Mouse (Mus musculus): ENCODE results near the gene Zfp513. TPM values are rescaled to one million over a fixed set of nuclear protein-coding genes. Genes with fewer than 3 reads are reported as not detected.

Zfp513 gene
- polyA plus RNA-seq, 1 experiment from 2014 or later, result 7.3 TPM

- WGBS, result 87% methylated on average over 9 of the region's 9 CpGs
- TF ChIP-seq CTCF (IDR thresholded peaks at IDR 0.05; ENCODE audit: low read depth), result no peak
- no peak overlapping the region for H3K4me3 ChIP-seq (ENCODE audit: low read depth, low read length)
- H3K4me1 ChIP-seq (replicated peaks; ENCODE audit: control insufficient read depth, insufficient read depth, low read length), result no peaks in the 10 kb centered on the region
- no peaks in the 10 kb centered on the region for H3K9me3 ChIP-seq (ENCODE audit: control insufficient read depth)
- no peaks in the 10 kb centered on the region for H3K27me3 ChIP-seq (replicated peaks; ENCODE audit: control insufficient read depth, insufficient read depth, low read length)
- no peak overlapping the region for H3K9ac ChIP-seq (ENCODE audit: low read depth, low read length)
- H3K36me3 ChIP-seq (ENCODE audit: control insufficient read depth, insufficient read depth), result no peaks in the 10 kb centered on the region
- H3K4me2 ChIP-seq (replicated peaks; ENCODE audit: low read depth), result no peak overlapping the region
- no peak for ATAC-seq
- H3K27ac ChIP-seq (ENCODE audit: low read depth, low read length), result no peak overlapping the region
These were observed 20.8 kb downstream of the Zfp513 start for GRCm38 (mm10) chr5:31181183-31181770.

GRCm38 (mm10) chr5:31179766-31180630 is 22.1 kb downstream of the Zfp513 start, which contains the start of the genes Gm29609 and Gtf3c2:
Gene Gm29609 (minus strand): TSS chr5:31179911.
Gene Gtf3c2 (minus strand): TSS chr5:31180144.
- H3K27ac ChIP-seq (ENCODE audit: low read depth, low read length), result peak within 1 kb of the TSS; percentile 95
- H3K27me3 ChIP-seq (replicated peaks; ENCODE audit: control insufficient read depth, insufficient read depth, low read length), result no peaks in the 10 kb centered on the region
- H3K36me3 ChIP-seq (ENCODE audit: control insufficient read depth, insufficient read depth), result no peaks in the 10 kb centered on the region
- peak within 1 kb of the TSS; percentile 85 for H3K4me2 ChIP-seq (replicated peaks; ENCODE audit: low read depth)
- H3K4me1 ChIP-seq (replicated peaks; ENCODE audit: control insufficient read depth, insufficient read depth, low read length), result no peaks in the 10 kb centered on the region
- TF ChIP-seq CTCF (IDR thresholded peaks at IDR 0.05; ENCODE audit: low read depth), result peak; percentile 34; the same call in 1 of the 2 replicates
- H3K9ac ChIP-seq (ENCODE audit: low read depth, low read length), result peak within 1 kb of the TSS; percentile 76
- ATAC-seq, result peak; percentile 97
- H3K9me3 ChIP-seq (ENCODE audit: control insufficient read depth), result no peaks in the 10 kb centered on the region
- peak within 1 kb of the TSS; percentile 98 for H3K4me3 ChIP-seq (ENCODE audit: low read depth, low read length)
- WGBS, result under 1% methylated on average over 59 of the region's 59 CpGs

- peak; percentile 51 for ATAC-seq
- Histone ChIP-seq H3K4me2 (replicated peaks; ENCODE audit: low read depth) (peak overlapping the region; percentile 85), H3K4me3 (ENCODE audit: low read depth, low read length) (peak overlapping the region; percentile 98), H3K9ac (ENCODE audit: low read depth, low read length) (peak overlapping the region; percentile 76), H3K4me1 (replicated peaks; ENCODE audit: control insufficient read depth, insufficient read depth, low read length) (no peaks in the 10 kb centered on the region), H3K9me3 (ENCODE audit: control insufficient read depth) (no peaks in the 10 kb centered on the region), H3K36me3 (ENCODE audit: control insufficient read depth, insufficient read depth) (peaks cover 3% of the 10 kb centered on the region; the same call in 1 of the 2 replicates), H3K27me3 (replicated peaks; ENCODE audit: control insufficient read depth, insufficient read depth, low read length) (no peaks in the 10 kb centered on the region), H3K27ac (ENCODE audit: low read depth, low read length) (peak overlapping the region; percentile 95)
- peak; percentile 13; the same call in 1 of the 2 replicates for TF ChIP-seq CTCF (IDR thresholded peaks at IDR 0.05; ENCODE audit: low read depth)
- under 1% methylated on average over 25 of the region's 25 CpGs for WGBS
These were observed 22.8 kb downstream of the Zfp513 start for GRCm38 (mm10) chr5:31179301-31179765.

- H3K36me3 ChIP-seq (ENCODE audit: control insufficient read depth, insufficient read depth), result peaks cover 84% of the 10 kb centered on the region
- ATAC-seq, result no peak
These were observed 33.5 kb downstream of the Zfp513 start for GRCm38 (mm10) chr5:31168630-31169029.

DNA sequence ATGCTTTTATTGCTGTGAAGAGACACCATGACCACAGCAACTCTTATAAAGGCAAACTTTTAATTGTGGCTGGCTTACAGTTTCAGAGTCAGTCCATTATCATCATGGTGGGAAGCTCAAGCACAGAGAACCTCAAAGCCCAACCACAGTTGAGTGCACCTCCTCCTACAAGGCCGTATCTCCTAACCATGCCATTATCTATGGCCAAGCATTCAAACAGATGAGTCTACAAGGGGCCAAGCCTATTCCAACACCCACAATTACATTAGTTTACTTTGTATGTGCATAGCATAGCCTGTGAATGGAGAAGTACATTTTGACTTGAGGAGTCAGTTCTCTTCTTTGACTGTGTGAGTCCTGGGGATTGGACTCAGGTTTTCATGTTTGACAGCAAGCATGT is 37.2 kb downstream of the Zfp513 start:
- no peak overlapping the region for H3K4me3 ChIP-seq (ENCODE audit: low read depth, low read length)
- WGBS, result 85% methylated on average over 1 of the region's 1 CpGs
- H3K27me3 ChIP-seq (replicated peaks; ENCODE audit: control insufficient read depth, insufficient read depth, low read length), result no peaks in the 10 kb centered on the region
- no peaks in the 10 kb centered on the region for H3K4me1 ChIP-seq (replicated peaks; ENCODE audit: control insufficient read depth, insufficient read depth, low read length)
- no peak overlapping the region for H3K9ac ChIP-seq (ENCODE audit: low read depth, low read length)
- no peak overlapping the region for H3K4me2 ChIP-seq (replicated peaks; ENCODE audit: low read depth)
- no peaks in the 10 kb centered on the region for H3K9me3 ChIP-seq (ENCODE audit: control insufficient read depth)
- no peak for ATAC-seq
- TF ChIP-seq CTCF (IDR thresholded peaks at IDR 0.05; ENCODE audit: low read depth), result no peak
- peak overlapping the region; percentile 15; the same call in 1 of the 2 replicates for H3K27ac ChIP-seq (ENCODE audit: low read depth, low read length)
- H3K36me3 ChIP-seq (ENCODE audit: control insufficient read depth, insufficient read depth), result peaks cover 80% of the 10 kb centered on the region

More at GRCm38 (mm10) chr5:31168630-31169029, 33.5 kb downstream of the Zfp513 start:
- Histone ChIP-seq H3K9me3 (ENCODE audit: control insufficient read depth) (no peaks in the 10 kb centered on the region), H3K27me3 (replicated peaks; ENCODE audit: control insufficient read depth, insufficient read depth, low read length) (no peaks in the 10 kb centered on the region), H3K9ac (ENCODE audit: low read depth, low read length) (no peak overlapping the region), H3K4me1 (replicated peaks; ENCODE audit: control insufficient read depth, insufficient read depth, low read length) (no peaks in the 10 kb centered on the region), H3K27ac (ENCODE audit: low read depth, low read length) (no peak overlapping the region), H3K4me2 (replicated peaks; ENCODE audit: low read depth) (no peak overlapping the region), H3K4me3 (ENCODE audit: low read depth, low read length) (no peak overlapping the region)
- no peak for TF ChIP-seq CTCF (IDR thresholded peaks at IDR 0.05; ENCODE audit: low read depth)
- 90% methylated on average over 4 of the region's 4 CpGs for WGBS

DNA sequence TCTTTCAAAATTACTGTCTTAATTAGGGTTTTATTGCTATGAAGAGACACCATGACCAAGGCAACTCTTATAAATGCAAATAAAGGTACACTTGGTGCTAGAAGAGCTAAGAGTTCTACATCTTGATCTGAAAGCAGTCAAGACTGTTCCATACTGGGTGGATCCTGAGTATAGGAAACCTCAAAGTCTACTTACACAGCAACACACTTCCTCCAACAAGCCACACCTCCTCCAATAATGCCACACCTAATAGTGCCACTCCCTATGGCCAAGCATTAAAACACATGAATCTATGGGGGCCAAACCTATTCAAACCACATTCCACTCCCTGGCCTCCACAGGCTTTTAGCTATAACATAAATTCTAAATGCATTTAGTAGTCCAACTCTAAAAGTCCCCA is 39.6 kb downstream of the Zfp513 start:
- Histone ChIP-seq H3K4me2 (replicated peaks; ENCODE audit: low read depth) (no peak overlapping the region), H3K4me1 (replicated peaks; ENCODE audit: control insufficient read depth, insufficient read depth, low read length) (no peaks in the 10 kb centered on the region), H3K27ac (ENCODE audit: low read depth, low read length) (no peak overlapping the region), H3K9me3 (ENCODE audit: control insufficient read depth) (no peaks in the 10 kb centered on the region), H3K4me3 (ENCODE audit: low read depth, low read length) (no peak overlapping the region), H3K36me3 (ENCODE audit: control insufficient read depth, insufficient read depth) (peaks cover 81% of the 10 kb centered on the region), H3K9ac (ENCODE audit: low read depth, low read length) (no peak overlapping the region), H3K27me3 (replicated peaks; ENCODE audit: control insufficient read depth, insufficient read depth, low read length) (no peaks in the 10 kb centered on the region)
- TF ChIP-seq CTCF (IDR thresholded peaks at IDR 0.05; ENCODE audit: low read depth), result no peak
- peak; percentile 69 for ATAC-seq

Measured in intestine, postnatal 0 days (tissue).